In the genomic region with DNA sequence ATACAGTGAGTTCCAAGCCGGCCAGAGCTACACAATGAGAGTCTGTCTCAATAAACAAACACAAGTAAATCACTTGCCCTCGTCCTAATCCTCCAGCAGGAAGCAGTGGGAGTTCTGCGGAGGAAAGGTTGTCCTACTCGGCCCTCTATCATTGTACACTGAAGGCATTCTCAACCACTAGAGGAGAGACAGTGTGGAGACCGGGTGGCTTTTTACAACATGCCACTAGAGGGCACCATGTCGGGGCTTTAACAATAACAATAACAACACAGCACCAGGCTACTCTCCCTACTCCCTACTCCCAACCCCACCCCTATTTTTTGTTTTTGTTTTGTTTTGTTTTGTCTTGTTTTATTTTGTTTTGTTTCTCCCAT, we compare ENCODE assay signal across 9 mouse cellular contexts. TPM values are rescaled to one million over a fixed set of nuclear protein-coding genes. Genes with fewer than 3 reads are reported as not detected.
DNase-seq lines count a peak whose midpoint lies in the region; ATAC-seq lines count a peak whose summit lies in the region.
"Had no signal": no experiment of that assay in that cellular context is flagged by ENCODE, and none has a peak within 500 bp of the region (broad histone marks: within the 10 kb centered on the region; RNA-seq: fewer than 3 reads in every experiment).

No protein-coding gene starts in this region.

- no peaks in the 10 kb centered on the region for H3K36me3 ChIP-seq in limb, embryonic 10.5 days
- no peaks in the 10 kb centered on the region for H3K36me3 ChIP-seq in midbrain, embryonic 14.5 days (ENCODE audit: control insufficient read depth, insufficient read depth, low read length)

- H3K9me3 ChIP-seq in limb, embryonic 10.5 days (replicated peaks) = no peaks in the 10 kb centered on the region
- H3K9me3 ChIP-seq in midbrain, embryonic 14.5 days (ENCODE audit: control insufficient read depth, low read length) = no peaks in the 10 kb centered on the region

- no peak overlapping the region for H3K4me3 ChIP-seq in limb, embryonic 10.5 days
- no peak overlapping the region for H3K4me3 ChIP-seq in midbrain, embryonic 14.5 days (replicated peaks; ENCODE audit: low read depth, low read length)
- H3K4me3 ChIP-seq: erythroblast, embryonic 14.5 days had no signal

- no peak for ATAC-seq in midbrain, embryonic 14.5 days (ENCODE audit: low FRiP score, low TSS enrichment)

- WGBS in limb, embryonic 10.5 days = 49% methylated on average over 6 of the region's 6 CpGs
- WGBS in midbrain, embryonic 14.5 days = 44% methylated on average over 6 of the region's 6 CpGs

- H3K4me2 ChIP-seq in midbrain, embryonic 14.5 days (ENCODE audit: low read length) = no peak overlapping the region

- H3K27me3 ChIP-seq in limb, embryonic 10.5 days (ENCODE audit: low read depth, poor library complexity, severe bottlenecking) = no peaks in the 10 kb centered on the region
- H3K27me3 ChIP-seq in midbrain, embryonic 14.5 days (ENCODE audit: control insufficient read depth, insufficient read depth, low read length) = no peaks in the 10 kb centered on the region

- no peak overlapping the region for H3K27ac ChIP-seq in limb, embryonic 10.5 days
- H3K27ac ChIP-seq in midbrain, embryonic 14.5 days (replicated peaks; ENCODE audit: low read depth, low read length) = no peak overlapping the region

- H3K4me1 ChIP-seq in limb, embryonic 10.5 days = peaks cover 3% of the 10 kb centered on the region; the same call in 1 of the 2 replicates
- no peaks in the 10 kb centered on the region for H3K4me1 ChIP-seq in midbrain, embryonic 14.5 days (ENCODE audit: control insufficient read depth, insufficient read depth, low read length)

- DNase-seq in 3T3-L1 (ENCODE audit: low read depth, low spot score) = peak; percentile 87
- peak; percentile 79 for DNase-seq in ES-CJ7 (ENCODE audit: low read depth, low spot score)
- DNase-seq in cerebellum, adult 8-10 months = peak; percentile 41
- DNase-seq in gastrocnemius, postnatal 14 days = peak; percentile 38
- DNase-seq in kidney, adult 11 months = peak; percentile 53
- peak; percentile 50 for DNase-seq in limb, embryonic 10.5 days (ENCODE audit: low spot score)
- DNase-seq in midbrain, embryonic 14.5 days = peak; percentile 57
- DNase-seq in thymus, postnatal 0 days (ENCODE audit: low spot score) = peak; percentile 75

- no peak overlapping the region for H3K9ac ChIP-seq in midbrain, embryonic 14.5 days (replicated peaks; ENCODE audit: low read length)

- intact Hi-C loops in gastrocnemius, postnatal 14 days (cut with DNase I; ENCODE audit: low total_unique reads) = no loop called here

RNA-seq across cellular contexts. Expression of gene Il5, which starts 17.0 kb away (rescaled TPM):
- not detected for total RNA-seq in gastrocnemius, postnatal 14 days (2021)
- not detected in 2 replicates for polyA plus RNA-seq in limb, embryonic 10.5 days (2016; fragmentation: Nextera tagmentation; extraction: Ambion mirVana)
- not detected in 2 replicates for polyA plus RNA-seq in midbrain, embryonic 14.5 days (2014; fragmentation: Nextera tagmentation; extraction: Ambion mirVana)
- 0.55 and 0.81 TPM in 2 replicates for polyA plus RNA-seq in thymus, postnatal 0 days (2015; fragmentation: Nextera tagmentation; extraction: Ambion mirVana)
- polyA plus RNA-seq: erythroblast, embryonic 14.5 days had no signal

RNA-seq across cellular contexts. Expression of gene Rad50, which starts 30.4 kb away (rescaled TPM):
- total RNA-seq in gastrocnemius, postnatal 14 days (2021) = 1 to 10 TPM; 5.2 to 6.7 TPM
- 24.2 and 28.1 TPM in 2 replicates for polyA plus RNA-seq in limb, embryonic 10.5 days (2016; fragmentation: Nextera tagmentation; extraction: Ambion mirVana)
- polyA plus RNA-seq in midbrain, embryonic 14.5 days (2014; fragmentation: Nextera tagmentation; extraction: Ambion mirVana) = 9.1 and 11.2 TPM in 2 replicates
- 40.0 and 44.8 TPM in 2 replicates for polyA plus RNA-seq in thymus, postnatal 0 days (2015; fragmentation: Nextera tagmentation; extraction: Ambion mirVana)

RNA-seq across cellular contexts. Expression of gene Irf1, which starts 32.3 kb away (rescaled TPM):
- 1 to 10 TPM; 8.7 to 9.1 TPM for total RNA-seq in gastrocnemius, postnatal 14 days (2021)
- 5.0 and 8.2 TPM in 2 replicates for polyA plus RNA-seq in limb, embryonic 10.5 days (2016; fragmentation: Nextera tagmentation; extraction: Ambion mirVana)
- polyA plus RNA-seq in midbrain, embryonic 14.5 days (2014; fragmentation: Nextera tagmentation; extraction: Ambion mirVana) = 1.3 and 3.5 TPM in 2 replicates
- polyA plus RNA-seq in thymus, postnatal 0 days (2015; fragmentation: Nextera tagmentation; extraction: Ambion mirVana) = 105 and 114 TPM in 2 replicates

RNA-seq across cellular contexts. Expression of gene Gm17334, which starts 35.4 kb away (rescaled TPM):
- total RNA-seq in gastrocnemius, postnatal 14 days (2021) = under 1 TPM; 0.23 to 0.33 TPM
- polyA plus RNA-seq in limb, embryonic 10.5 days (2016; fragmentation: Nextera tagmentation; extraction: Ambion mirVana) = not detected in 2 replicates
- polyA plus RNA-seq in midbrain, embryonic 14.5 days (2014; fragmentation: Nextera tagmentation; extraction: Ambion mirVana) = 0.24 TPM in 1 of 2 replicates, not detected in the other
- 0.94 and 1.2 TPM in 2 replicates for polyA plus RNA-seq in thymus, postnatal 0 days (2015; fragmentation: Nextera tagmentation; extraction: Ambion mirVana)
- polyA plus RNA-seq: erythroblast, embryonic 14.5 days had no signal

Comparison
In these comparisons a context has a peak if more than half of its experiments do, and no peak if none do; other contexts are left out.
1. RNA of gene Irf1, which starts 32.3 kb away (polyA plus RNA-seq): 105 to 114 TPM in thymus, postnatal 0 days; 5.0 to 8.2 TPM in limb, embryonic 10.5 days and 1.3 to 3.5 TPM in midbrain, embryonic 14.5 days; every median in the first group is over 10 times any median in the second.
2. Peak in every context shown above with its lines, with median percentiles within 50 percentile points of each other: DNase-seq.